Mouse (Mus musculus) midbrain, embryonic 16.5 days (tissue): ENCODE results near the gene Fto. TPM values are rescaled to one million over a fixed set of nuclear protein-coding genes. Genes with fewer than 3 reads are reported as not detected.

Experiments
- ATAC-seq: fragments of 200-750 bp; cut with Nextera tagmentation; 2 replicates; pipeline ENCODE4 v1.8.0; 2017; ENCODE audit warnings: moderate TSS enrichment
- H3K27ac ChIP-seq: fragments of 300-500 bp; sonication (generic); 2 replicates; pipeline ENCODE4 v1.5.1; 2014; ENCODE audit warnings: mild to moderate bottlenecking, low read length, mixed read lengths
- H3K27me3 ChIP-seq: fragments of 300-500 bp; sonication (generic); 2 replicates; pipeline ENCODE4 v1.6.1; 2014; ENCODE audit warnings: low read depth, low read length, mixed read lengths; ENCODE audit not compliant: control insufficient read depth, insufficient read depth
- H3K36me3 ChIP-seq: fragments of 300-500 bp; sonication (generic); 2 replicates; pipeline ENCODE4 v1.6.1; 2014; ENCODE audit warnings: mild to moderate bottlenecking, low read length, moderate library complexity, mixed read lengths; ENCODE audit not compliant: control insufficient read depth, insufficient read depth
- H3K4me1 ChIP-seq: fragments of 300-500 bp; sonication (generic); 2 replicates; pipeline ENCODE4 v1.6.1; 2014; ENCODE audit warnings: mild to moderate bottlenecking, low read length, mixed read lengths; ENCODE audit not compliant: control insufficient read depth, insufficient read depth
- H3K4me2 ChIP-seq: fragments of 300-500 bp; sonication (generic); 2 replicates; pipeline ENCODE4 v1.6.1; 2014; ENCODE audit warnings: mild to moderate bottlenecking, low read length, mixed read lengths
- H3K4me3 ChIP-seq: fragments of 300-500 bp; sonication (generic); 2 replicates; pipeline ENCODE4 v1.5.1; 2014; ENCODE audit warnings: low read depth, mild to moderate bottlenecking, low read length, moderate library complexity, mixed read lengths
- H3K9ac ChIP-seq: fragments of 300-500 bp; sonication (generic); 2 replicates; pipeline ENCODE4 v1.6.1; 2014; ENCODE audit warnings: low read depth, low read length, mixed read lengths
- H3K9me3 ChIP-seq: fragments of 300-500 bp; sonication (generic); replicated peaks from 2 replicates; pipeline ENCODE4 v1.6.1; 2014; ENCODE audit warnings: mild to moderate bottlenecking, low read length, mixed read lengths; ENCODE audit not compliant: control insufficient read depth, poor library complexity, severe bottlenecking
- WGBS: fragments of 180-500 bp; shearing (Covaris S2); extraction: QIAGEN DNeasy Blood & Tissue Kit; methylation state at CpG from one replicate; pipeline ENCODE4 v1.1.7; 2014; 5-methylcytosine and 5-hydroxymethylcytosine counted together
- polyA plus RNA-seq: library from polyadenylated mRNA; unstranded; fragments of >200 nt; fragmentation: Nextera tagmentation; extraction: Ambion mirVana; gene quantifications from 2 replicates; pipeline ENCODE4 v1.2.1, GENCODE M21; 2015

Gene Fto
- polyA plus RNA-seq, 1 experiment from 2014 or later = 177 TPM

DNA sequence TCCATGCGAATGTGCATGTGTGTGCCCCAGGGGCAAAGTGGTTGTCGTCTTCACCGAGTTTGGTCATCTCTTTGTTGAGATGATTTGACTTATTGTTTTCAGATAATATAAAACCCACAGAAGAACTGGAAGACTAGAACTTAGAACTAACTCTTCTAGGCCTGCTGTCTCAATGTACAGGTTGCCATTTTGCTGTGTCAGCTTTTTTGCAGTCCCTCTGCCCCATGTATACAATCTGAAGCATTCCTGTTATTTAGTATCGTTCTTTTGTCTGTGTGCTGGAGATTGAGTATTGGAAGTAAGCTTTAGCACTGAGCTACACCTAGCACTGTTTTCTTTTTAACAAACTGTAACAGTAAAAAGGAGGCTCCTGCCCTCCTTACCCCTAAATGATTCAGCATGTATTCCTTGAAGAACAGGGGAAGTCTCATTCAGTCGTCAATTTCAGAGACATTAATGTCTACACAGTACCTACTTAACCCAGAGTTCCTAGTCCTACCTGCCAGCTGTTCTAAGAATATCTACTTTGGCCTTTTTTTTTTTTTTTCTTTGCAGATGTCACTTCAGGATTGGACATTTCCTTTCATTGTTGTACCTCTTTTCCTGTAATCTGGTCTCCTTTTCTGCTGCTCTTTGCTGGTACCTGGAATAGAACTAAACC is 4.4 kb downstream of the Fto start:
- H3K36me3 ChIP-seq = no peaks in the 10 kb centered on the region
- no peak overlapping the region for H3K4me2 ChIP-seq
- no peak overlapping the region for H3K27ac ChIP-seq
- no peaks in the 10 kb centered on the region for H3K9me3 ChIP-seq
- 92% methylated on average over 5 of the region's 5 CpGs for WGBS
- no peak for ATAC-seq
- H3K4me3 ChIP-seq = no peak overlapping the region
- H3K4me1 ChIP-seq = peaks cover 20% of the 10 kb centered on the region
- no peaks in the 10 kb centered on the region for H3K27me3 ChIP-seq
- no peak overlapping the region for H3K9ac ChIP-seq

DNA sequence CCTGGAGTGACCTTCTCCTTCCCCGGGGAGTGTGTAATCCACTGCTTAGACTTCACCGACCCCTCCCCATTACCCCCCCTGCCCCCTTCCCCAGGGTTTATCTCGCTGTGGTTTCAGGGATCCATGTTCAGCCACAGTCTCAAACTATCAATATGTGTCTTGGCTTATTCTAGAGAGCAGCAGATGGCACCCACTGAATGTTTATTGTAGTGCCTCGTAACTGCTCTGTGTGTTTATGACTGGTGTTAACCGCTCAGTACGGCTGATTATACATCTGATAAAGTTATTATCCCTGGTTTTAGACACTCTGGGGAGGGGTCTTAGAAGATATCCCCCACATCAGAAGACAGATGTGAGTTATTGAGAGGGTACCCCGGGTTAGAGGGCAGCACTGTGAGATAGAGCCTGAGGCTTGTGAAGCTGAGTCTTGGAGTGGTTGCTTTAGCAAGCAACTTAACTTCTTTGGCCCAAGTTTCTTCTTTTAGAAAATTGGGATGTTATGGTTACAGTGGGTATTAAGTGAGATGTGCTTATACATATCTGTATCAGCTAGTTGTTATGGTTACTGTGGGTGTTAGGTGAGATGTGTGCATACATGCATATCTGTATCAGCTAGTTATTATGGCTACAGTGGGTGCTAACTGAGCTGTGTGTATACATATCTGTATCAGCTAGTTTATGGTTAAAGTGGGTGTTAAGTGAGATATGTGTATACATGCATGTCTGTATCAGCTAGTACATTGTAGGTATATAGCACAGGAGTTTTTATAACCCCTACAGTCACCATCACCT is 5.8 kb downstream of the Fto start:
- H3K27ac ChIP-seq = no peak overlapping the region
- H3K9ac ChIP-seq = no peak overlapping the region
- H3K4me1 ChIP-seq = peaks cover 18% of the 10 kb centered on the region
- no peaks in the 10 kb centered on the region for H3K36me3 ChIP-seq
- 87% methylated on average over 7 of the region's 7 CpGs for WGBS
- H3K4me3 ChIP-seq = no peak overlapping the region
- ATAC-seq = no peak
- no peak overlapping the region for H3K4me2 ChIP-seq
- no peaks in the 10 kb centered on the region for H3K27me3 ChIP-seq
- H3K9me3 ChIP-seq = no peaks in the 10 kb centered on the region

DNA sequence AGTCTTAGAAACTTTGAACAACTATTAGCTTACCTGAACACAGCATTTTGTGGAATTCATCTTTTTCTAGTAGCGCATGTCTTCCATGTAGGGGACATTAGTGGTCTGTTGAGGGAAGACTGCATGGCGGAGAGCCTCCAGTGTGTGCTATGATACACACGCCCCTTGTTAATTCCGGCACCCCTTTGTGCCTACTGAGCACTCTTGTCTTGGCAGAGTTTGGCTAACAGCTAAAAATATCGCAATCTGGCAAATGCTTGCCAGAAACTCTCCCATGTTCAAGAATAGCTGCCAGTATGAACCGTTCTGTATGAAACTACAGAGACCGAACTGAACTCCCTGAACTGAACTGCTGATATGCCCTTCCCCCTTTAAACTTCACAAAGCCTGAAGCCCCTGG is 10.2 kb downstream of the Fto start:
- Histone ChIP-seq H3K27me3 (no peaks in the 10 kb centered on the region), H3K9ac (no peak overlapping the region), H3K27ac (no peak overlapping the region), H3K36me3 (no peaks in the 10 kb centered on the region), H3K9me3 (no peaks in the 10 kb centered on the region), H3K4me2 (no peak overlapping the region), H3K4me1 (peaks cover 2% of the 10 kb centered on the region; the same call in 1 of the 2 replicates), H3K4me3 (no peak overlapping the region)
- no peak for ATAC-seq
- WGBS = 71% methylated on average over 7 of the region's 7 CpGs

DNA sequence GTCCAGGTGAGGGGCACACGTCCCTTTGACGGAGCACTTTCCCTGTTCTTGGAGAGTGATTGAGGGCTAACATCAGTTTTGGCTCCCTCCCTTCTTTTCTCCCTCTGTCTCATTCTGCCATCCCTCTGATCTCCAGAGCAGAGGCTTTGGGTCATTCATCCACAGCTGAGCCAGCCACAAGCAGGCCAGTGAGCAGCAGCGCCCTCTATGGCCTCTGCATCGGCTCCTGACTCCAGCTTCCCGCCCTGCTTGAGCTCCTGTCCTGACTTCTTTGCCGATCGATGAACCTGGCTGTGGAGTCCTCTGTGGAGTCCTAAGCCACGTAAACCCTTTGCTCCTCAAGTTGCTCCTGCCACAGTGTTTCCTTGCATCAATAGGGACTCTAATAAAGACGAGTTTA is 10.9 kb downstream of the Fto start:
- Histone ChIP-seq H3K36me3 (no peaks in the 10 kb centered on the region), H3K27me3 (no peaks in the 10 kb centered on the region), H3K4me2 (no peak overlapping the region), H3K9ac (no peak overlapping the region), H3K9me3 (no peaks in the 10 kb centered on the region), H3K4me3 (no peak overlapping the region), H3K27ac (no peak overlapping the region), H3K4me1 (peaks cover 9% of the 10 kb centered on the region)
- ATAC-seq = no peak
- 29% methylated on average over 9 of the region's 9 CpGs for WGBS

DNA sequence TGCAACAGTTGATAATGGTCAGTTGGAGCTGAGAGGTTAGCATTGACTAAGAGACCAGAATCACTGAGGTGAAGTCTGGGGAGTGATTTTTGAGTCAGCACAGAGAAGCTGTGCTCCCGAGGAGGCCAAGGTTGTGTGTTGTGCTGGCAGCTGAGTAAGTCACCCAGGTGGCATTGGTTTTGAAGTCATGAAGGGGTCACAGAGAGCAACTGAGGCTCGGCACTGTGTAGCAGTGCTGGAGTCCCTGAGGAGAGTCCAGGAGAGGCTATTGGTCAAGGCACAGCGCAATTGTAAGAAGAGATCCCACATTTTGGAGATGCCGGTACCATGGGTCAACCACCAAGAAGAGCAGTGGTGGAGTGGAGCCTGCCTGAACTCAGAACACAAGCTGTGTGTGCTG is 11.6 kb downstream of the Fto start:
- 91% methylated on average over 4 of the region's 4 CpGs for WGBS
- H3K4me1 ChIP-seq = peaks cover 15% of the 10 kb centered on the region
- ATAC-seq = no peak
- H3K36me3 ChIP-seq = no peaks in the 10 kb centered on the region
- no peaks in the 10 kb centered on the region for H3K9me3 ChIP-seq
- H3K4me3 ChIP-seq = no peak overlapping the region
- H3K27me3 ChIP-seq = no peaks in the 10 kb centered on the region
- no peak overlapping the region for H3K4me2 ChIP-seq
- no peak overlapping the region for H3K27ac ChIP-seq
- no peak overlapping the region for H3K9ac ChIP-seq

DNA sequence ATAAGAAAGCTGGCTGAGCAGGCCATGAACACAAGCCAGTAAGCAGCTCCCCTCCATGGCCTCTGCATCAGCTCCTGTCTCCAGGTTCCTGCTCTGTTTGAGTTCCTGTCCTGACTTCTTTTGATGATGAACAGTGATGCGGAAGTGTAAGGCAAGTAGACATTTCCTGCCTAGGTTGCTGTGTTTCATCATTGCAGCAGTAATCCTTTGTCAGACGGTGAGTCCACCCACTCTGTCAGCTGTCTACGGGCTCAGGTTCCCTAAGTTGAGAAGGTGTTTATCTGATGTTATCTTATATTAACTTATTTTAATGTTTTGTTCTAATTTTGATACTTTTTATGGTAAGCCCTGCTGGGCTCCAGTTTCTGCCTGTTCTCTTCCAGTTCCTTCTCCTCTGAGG is 12.7 kb downstream of the Fto start:
- 79% methylated on average over 3 of the region's 3 CpGs for whole genome bisulfite sequencing
- H3K27ac ChIP-seq = no peak overlapping the region
- no peaks in the 10 kb centered on the region for H3K9me3 ChIP-seq
- H3K36me3 ChIP-seq = no peaks in the 10 kb centered on the region
- H3K4me3 ChIP-seq = no peak overlapping the region
- H3K4me1 ChIP-seq = peaks cover 26% of the 10 kb centered on the region
- no peaks in the 10 kb centered on the region for H3K27me3 ChIP-seq
- no peak overlapping the region for H3K9ac ChIP-seq
- no peak for ATAC-seq
- H3K4me2 ChIP-seq = no peak overlapping the region

DNA sequence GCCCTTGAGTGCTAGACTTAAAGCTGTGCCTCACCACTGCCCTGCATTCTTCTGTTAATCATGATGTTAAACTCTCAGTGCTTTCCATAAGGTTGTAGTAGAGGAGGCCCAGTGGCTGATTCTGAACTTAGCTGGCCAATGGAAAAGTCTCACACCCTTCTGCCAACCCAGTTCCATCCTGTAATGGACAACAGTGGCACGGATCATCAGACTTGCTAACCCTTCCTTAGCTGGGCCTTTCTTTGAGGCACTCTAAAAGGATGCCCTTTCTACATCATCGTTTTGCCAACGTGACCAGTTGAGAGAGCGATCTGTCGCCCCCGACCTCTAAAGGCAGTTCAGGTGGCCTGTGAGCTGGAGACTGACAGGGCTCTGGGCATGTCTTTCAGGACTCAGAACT is 13.6 kb downstream of the Fto start:
- H3K4me1 ChIP-seq = peaks cover 35% of the 10 kb centered on the region
- no peaks in the 10 kb centered on the region for H3K9me3 ChIP-seq
- H3K9ac ChIP-seq = no peak overlapping the region
- no peak overlapping the region for H3K4me2 ChIP-seq
- no peak overlapping the region for H3K4me3 ChIP-seq
- WGBS = 89% methylated on average over 6 of the region's 6 CpGs
- H3K27ac ChIP-seq = no peak overlapping the region
- H3K36me3 ChIP-seq = no peaks in the 10 kb centered on the region
- no peaks in the 10 kb centered on the region for H3K27me3 ChIP-seq
- ATAC-seq = no peak

DNA sequence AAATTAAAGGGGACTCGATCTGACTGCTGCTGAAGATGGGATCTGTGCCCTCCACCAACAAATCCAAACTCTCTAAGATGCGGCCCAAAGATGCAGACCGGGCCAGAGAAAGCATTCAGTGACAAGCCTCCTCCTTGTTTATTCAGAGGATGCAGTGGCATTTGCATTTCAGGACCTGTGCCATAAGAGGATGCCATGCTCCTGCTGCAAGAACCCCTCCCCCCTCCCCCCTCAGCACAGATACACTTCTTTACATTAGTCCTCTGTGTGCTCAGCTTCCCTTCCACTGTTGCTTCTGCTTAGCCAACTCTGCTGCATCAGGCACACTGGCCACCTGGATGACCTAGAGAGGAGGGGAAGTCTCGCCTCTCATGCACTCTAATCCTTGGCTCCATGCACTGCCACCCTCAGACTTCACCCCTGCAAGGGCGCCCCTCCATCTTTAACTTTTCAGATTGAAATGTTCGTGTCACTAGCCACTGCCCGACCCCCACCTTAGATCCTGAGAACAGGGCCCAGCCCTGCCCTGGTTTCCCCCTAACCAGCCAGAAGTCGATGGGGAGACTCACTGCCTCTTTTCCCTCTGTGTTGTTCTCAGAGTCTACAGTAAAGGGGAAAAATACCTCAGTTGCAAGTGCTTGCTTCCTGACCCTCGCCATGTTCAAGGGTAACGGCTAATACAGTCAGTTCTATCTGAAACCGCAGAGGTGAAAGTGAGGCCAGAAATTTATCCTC is 14.3 kb downstream of the Fto start:
- H3K27me3 ChIP-seq = no peaks in the 10 kb centered on the region
- peaks cover 38% of the 10 kb centered on the region for H3K4me1 ChIP-seq
- no peaks in the 10 kb centered on the region for H3K36me3 ChIP-seq
- no peak for ATAC-seq
- no peak overlapping the region for H3K9ac ChIP-seq
- 73% methylated on average over 11 of the region's 11 CpGs for WGBS
- H3K4me3 ChIP-seq = no peak overlapping the region
- H3K9me3 ChIP-seq = no peaks in the 10 kb centered on the region
- no peak overlapping the region for H3K4me2 ChIP-seq
- no peak overlapping the region for H3K27ac ChIP-seq

DNA sequence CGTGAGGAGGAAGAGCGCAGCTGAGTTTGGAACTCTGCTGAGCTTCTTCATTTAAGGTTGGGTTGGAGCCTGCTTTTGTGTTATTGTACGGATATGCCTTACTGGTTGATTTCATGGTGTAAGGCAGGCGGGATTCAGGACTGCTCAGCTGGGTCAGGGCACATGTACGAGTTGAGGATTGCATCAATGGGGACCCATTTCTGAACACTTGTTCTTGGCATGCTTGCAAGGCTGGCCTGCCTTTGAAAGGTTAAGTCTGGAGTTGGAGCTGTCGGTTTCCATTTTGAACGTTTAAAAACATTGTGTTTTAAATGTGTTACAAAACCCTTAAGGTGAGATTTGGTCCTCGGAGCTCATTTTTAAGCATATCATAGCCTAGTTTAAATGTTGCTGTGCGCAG is 15.7 kb downstream of the Fto start:
- no peaks in the 10 kb centered on the region for H3K9me3 ChIP-seq
- H3K4me1 ChIP-seq = peaks cover 38% of the 10 kb centered on the region
- 74% methylated on average over 9 of the region's 9 CpGs for WGBS
- no peak for ATAC-seq
- H3K4me2 ChIP-seq = no peak overlapping the region
- H3K9ac ChIP-seq = peak overlapping the region; percentile 7; the same call in 1 of the 2 replicates
- peak overlapping the region; percentile 82 for H3K27ac ChIP-seq
- H3K27me3 ChIP-seq = no peaks in the 10 kb centered on the region
- no peak overlapping the region for H3K4me3 ChIP-seq
- H3K36me3 ChIP-seq = no peaks in the 10 kb centered on the region
